Mouse (Mus musculus) cerebellum, postnatal 4 days (tissue): ENCODE measurements around the gene Stra6.

Experiments used
- DNase-seq, 2 experiments: peaks; one replicate each; pipeline ENCODE4 v3.0.0; 2022; ENCODE audit warnings: low spot score in 2 of 2, mixed read lengths in 1 of 2

The Stra6 gene

GRCm38 (mm10) chr9:58095977-58096376 is 32.4 kb downstream of the Stra6 start:
- no peak for DNase-seq

GRCm38 (mm10) chr9:58096629-58097301 is 33.2 kb downstream of the Stra6 start:
- DNase-seq = peak in 1 of 2 experiments; percentile 52

- DNase-seq = no peak
Observed at GRCm38 (mm10) chr9:58099836-58100565, 36.4 kb downstream of the Stra6 start.

- no peak for DNase-seq
Observed at GRCm38 (mm10) chr9:58102013-58102412, 38.4 kb downstream of the Stra6 start.

GRCm38 (mm10) chr9:58103647-58104046 is 40.1 kb downstream of the Stra6 start:
- no peak for DNase-seq

GRCm38 (mm10) chr9:58105595-58106169 is 42.1 kb downstream of the Stra6 start:
- DNase-seq = no peak

GRCm38 (mm10) chr9:58107494-58107893 is 43.9 kb downstream of the Stra6 start:
- no peak for DNase-seq

- no peak for DNase-seq
Observed at GRCm38 (mm10) chr9:58110787-58111186, 47.2 kb downstream of the Stra6 start.

GRCm38 (mm10) chr9:58111431-58111830 is 47.8 kb downstream of the Stra6 start:
- DNase-seq = peak in 1 of 2 experiments; percentile 55

GRCm38 (mm10) chr9:58112321-58112751 is 48.7 kb downstream of the Stra6 start:
- DNase-seq = no peak

GRCm38 (mm10) chr9:58112866-58113278 is 49.3 kb downstream of the Stra6 start:
- DNase-seq = peak in 1 of 2 experiments; percentile 81

GRCm38 (mm10) chr9:58113279-58113884 is 49.8 kb downstream of the Stra6 start:
- DNase-seq = peak in 1 of 2 experiments; percentile 47

- DNase-seq = no peak
Observed at GRCm38 (mm10) chr9:58114019-58114418, 50.4 kb downstream of the Stra6 start.

- no peak for DNase-seq
Observed at GRCm38 (mm10) chr9:58115297-58115925, 51.8 kb downstream of the Stra6 start.

- DNase-seq = no peak
Observed at GRCm38 (mm10) chr9:58116024-58116651, 52.5 kb downstream of the Stra6 start.

- no peak for DNase-seq
Observed at GRCm38 (mm10) chr9:58118671-58119070, 55.1 kb downstream of the Stra6 start, which contains the start of gene Ccdc33. Ccdc33 (minus strand) TSS chr9:58118823.

- DNase-seq = no peak
Observed at GRCm38 (mm10) chr9:58125085-58125484, 61.5 kb downstream of the Stra6 start.

- no peak for DNase-seq
Observed at GRCm38 (mm10) chr9:58125811-58126210, 62.2 kb downstream of the Stra6 start.

- no peak for DNase-seq
Observed at GRCm38 (mm10) chr9:58128926-58129413, 65.4 kb downstream of the Stra6 start.

GRCm38 (mm10) chr9:58129508-58129907 is 65.9 kb downstream of the Stra6 start:
- no peak for DNase-seq

GRCm38 (mm10) chr9:58130909-58131308 is 67.3 kb downstream of the Stra6 start:
- no peak for DNase-seq
